Mouse (Mus musculus) thymus, postnatal 14 days (tissue): ENCODE measurements around the gene Exo5.

Source experiments
- DNase-seq: peaks from one replicate; pipeline ENCODE4 v3.0.0; 2021

The Exo5 gene

DNA sequence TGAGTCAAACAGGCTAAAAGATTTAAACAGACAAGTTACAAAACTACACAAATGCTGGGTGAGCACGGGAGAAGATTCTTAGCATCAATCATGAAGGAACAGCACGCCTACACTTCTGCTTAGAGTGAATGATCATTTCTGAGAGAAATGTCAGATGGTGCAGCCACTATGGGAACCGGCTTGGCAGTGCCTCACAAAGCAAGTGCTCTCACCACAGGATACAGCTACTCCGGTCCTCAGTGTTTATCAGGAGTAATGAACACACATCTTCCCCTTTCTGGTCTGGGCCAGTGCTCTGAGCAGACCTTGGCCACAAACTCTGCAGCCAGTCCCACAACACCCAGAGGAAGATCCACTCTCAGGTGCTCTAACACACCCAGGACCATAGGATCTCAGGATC, 20.3 kb downstream of the Exo5 start:
- no peak for DNase-seq

DNA sequence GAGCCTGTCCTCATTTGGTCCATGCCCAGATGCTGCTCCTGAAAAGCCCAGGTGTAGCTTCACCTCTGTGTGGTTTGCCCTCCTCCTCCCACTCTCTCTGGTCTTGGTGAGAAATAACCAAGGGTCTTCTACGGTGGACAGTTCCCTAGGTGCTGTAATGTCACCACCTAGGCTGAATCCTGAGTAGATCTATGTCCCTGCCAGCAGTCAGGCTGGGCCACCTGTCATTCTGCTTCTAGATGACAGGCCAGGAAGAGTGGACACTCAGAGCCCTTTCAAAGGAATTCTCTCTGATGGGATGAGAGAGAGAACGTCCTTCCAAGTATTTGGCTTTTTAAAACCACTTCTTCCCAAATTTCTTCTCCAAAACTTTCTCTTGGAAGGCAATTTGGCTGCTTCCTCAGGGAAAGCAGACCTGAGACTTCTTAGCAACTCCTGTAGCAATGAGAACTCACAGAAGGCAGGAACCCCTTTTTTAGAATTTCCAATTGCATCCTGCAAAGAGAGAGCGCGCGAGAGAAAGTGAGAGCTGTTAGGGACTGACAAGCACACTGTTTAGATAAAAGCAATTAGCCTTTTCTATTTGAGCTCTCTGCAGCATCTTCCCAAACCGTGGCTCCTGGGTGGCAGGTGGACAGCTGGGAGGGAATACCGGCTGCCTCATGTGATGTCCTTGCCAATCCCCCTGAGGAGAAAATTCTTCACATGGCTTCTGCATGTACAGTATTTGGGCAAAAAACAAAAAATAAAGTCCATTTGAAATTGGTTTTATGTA, 28.8 kb downstream of the Exo5 start:
- DNase-seq = no peak

DNA sequence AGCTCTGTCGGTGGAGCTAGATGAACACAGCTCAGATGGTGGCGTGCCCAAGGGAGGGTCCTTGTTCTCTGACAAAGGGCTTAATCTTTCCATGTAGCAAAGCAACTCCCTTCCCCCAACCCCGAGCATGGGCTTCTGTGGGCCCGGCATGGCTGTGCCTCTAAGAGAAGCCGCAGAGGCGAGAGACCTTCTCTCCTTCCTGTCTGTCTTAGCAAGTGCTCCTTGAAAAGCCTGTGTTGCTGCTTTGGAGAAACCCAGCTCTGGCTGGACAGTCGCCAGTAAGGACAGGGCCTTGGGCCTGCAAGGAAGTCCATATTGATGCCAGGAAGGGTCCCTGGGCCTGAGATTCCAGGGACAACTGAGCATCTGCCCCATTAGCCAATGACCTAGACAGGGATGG, 29.6 kb downstream of the Exo5 start:
- DNase-seq = no peak

DNA sequence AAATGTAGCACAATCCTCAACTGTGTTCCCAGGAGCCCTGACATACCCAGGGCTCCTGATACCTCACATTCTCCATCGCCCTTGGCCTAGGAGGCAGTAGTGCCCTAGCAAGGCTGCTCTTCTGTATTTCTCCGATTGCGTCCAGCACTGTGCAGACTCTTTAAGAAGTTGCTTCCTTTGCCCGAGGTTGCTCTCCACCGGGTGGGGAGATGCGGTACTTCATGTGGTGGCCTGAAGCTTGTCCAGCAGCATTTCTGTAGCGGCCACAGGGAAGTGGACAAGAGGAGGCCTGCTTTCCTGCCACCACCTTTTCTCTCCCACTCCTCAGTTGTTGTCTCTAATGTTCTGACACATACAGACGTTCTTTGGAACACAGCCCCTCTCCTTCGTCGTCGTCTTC, 30.2 kb downstream of the Exo5 start:
- DNase-seq = no peak

DNA sequence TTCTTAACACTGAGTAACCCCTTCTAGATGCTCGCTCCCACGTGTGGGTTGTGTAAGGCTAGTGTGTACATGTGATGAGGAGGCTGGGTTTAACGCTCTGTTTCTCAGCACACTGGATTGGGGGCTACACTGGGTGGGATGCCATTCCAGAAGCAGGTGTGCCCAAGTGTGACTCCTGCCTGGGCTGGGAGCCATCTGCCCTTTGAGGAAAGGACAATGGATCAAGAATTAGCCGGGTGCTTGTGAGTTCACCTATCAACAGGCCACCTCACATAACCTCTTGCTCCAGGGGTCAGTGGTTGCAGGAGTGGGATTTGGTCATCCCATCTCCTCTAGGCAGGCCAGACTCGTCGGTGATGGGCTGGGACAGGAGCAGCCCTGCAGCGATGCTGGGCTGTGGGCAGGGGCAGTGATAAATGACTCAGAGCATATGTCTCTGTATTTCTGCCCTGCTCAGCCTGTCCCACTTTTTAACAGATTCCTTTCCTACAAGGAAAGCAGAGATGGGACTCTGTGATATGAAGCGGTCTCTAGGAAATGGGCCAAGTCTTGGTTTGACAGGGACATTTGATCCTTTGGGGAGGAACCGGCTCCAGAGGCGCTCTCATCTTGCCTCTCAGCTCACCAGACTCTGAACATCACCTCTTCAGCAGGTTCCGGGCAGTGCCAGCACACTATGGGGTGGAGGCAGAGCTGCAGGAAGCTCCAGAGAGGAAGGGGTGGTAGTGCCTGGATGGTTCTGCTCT, 31.0 kb downstream of the Exo5 start:
- DNase-seq = no peak

DNA sequence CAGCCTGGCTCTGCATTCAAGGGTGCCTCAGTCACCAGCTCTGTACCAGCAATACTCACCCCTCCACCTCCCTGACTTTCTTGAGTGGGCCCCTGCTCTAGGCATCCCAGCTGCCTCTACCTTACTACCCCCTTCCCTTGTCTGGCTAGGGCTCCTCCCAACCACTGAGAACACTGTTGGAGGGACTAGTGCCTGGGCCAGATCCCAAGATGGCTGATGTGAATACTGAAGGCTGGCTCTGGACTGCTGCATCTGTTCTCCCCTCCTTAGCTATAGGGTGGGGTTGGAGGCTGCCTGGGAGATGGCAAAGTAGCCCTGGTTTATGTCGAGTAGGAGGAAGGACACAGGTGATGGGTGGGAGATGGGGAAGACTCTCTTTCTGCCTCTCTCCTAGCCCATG, 32.3 kb downstream of the Exo5 start:
- no peak for DNase-seq

DNA sequence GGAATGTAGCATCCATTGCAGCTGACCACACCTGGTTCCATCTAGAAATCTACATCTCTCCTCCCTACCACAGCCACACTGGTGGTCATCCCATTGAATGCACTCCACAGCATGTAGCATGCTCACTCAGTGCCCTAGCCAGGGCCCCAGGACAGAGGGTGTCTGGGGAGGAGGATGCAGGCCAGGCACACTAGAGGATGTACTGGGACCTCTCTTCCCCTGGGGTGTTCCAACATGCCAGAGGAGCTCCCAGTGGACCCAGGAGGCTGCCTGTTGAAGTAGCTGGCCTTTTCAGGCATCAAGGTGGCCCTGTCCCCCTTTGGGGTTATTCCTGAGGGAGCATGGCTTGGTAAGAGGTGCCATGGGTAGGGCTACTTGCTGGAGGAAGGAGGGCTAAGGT, 32.9 kb downstream of the Exo5 start:
- no peak for DNase-seq

DNA sequence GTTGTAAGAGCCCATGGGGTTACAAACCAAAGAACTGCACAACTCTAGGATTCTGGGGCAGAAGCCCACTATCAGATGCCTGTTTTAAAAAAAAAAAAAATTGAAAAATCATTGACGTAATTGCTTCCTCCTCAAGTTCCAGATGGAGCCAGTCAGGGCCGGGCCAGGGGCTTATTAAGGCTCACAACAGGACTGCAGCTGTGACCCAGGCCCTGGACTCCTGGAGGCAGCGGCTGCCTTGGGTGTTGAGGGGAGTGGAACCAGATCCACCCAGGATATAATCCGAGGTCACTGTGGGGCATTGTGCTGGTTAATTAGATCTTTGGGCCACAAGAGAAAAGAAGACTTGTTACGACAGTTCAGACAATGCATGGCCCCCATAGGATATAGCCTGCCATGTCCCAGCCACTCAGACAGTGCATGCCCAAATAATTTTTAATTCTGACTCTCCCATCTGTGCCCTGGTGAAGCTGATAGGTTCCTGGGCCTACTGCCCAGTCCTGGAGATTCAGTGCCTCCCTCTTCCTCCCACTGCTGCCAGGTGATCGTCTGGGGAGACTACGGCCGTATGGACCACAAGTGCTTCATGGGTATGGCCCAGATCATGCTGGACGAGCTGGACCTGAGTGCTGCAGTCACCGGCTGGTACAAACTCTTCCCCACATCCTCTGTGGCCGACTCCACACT, 33.9 kb downstream of the Exo5 start:
- DNase-seq = no peak

DNA sequence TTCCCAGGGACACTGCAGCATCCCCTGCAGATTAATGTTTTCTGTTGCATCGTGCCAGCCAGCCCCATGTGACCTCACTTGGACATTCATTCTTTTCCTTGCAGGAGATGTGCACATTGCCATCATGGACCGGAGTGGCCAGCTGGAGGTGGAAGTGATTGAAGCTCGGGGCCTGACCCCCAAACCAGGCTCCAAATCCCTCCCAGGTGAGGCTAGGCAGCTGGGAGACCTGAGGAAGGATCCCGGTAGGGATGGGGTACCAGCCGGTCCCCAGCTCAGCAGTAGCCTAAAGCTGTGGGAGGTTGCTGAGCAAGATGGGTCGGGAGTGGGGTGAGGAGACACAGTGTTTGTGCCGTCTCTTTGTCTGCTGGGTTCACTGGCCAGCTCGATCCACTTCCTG, 35.9 kb downstream of the Exo5 start:
- DNase-seq = no peak

DNA sequence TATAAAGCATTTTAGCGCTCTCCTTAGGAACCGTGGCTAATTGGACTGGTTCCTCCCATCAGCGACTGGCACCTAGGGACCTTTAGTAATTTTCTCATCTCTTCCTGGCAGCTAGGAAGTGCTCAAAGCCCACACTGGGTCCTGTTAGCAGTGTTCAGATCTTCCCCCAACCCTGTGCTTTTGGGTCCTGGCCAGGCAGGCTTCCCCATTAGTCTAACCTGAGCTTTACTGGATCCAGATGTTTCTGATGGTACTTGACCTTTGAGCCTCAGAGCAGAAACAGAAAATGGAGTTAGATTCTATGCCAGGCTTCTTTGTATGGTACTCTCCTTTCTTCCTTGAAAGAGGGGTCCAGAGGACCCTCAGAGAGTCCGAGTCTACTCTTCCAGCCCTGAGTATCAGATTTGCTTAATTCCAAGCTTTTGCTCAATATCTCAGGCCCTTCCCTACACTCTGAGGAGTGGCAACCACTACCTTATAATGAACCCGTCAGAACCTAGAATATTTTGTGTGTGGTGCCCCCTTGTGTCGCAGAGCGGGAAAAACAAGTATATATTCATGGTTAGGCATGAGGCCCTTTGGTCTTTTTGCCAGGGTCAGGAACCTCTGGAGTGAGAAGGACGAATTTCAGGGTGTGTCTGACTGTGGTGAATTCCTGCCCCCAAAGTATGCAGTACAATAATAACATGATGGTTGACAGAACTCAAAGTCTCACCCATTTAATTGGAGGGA, 37.3 kb downstream of the Exo5 start:
- DNase-seq = peak; percentile 54

DNA sequence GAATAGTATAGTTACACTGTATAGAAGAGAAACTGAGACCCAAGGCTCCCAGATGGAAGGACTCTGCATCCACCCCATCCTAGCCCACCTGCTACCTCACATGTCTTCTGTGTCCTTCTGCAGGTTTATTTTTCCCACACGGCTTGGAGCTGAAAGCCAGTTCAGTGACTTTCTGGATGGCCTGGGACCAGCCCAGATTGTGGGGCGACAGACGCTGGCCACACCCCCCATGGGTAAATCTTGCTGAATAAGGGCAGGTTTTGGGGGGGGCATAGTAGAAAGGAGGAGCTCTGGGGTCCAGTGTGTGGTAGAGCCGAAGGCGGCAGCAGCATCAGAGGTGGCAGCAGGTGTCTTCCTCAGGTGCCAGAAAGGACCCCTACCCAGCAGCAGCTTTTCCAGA, 38.0 kb downstream of the Exo5 start:
- DNase-seq = no peak

DNA sequence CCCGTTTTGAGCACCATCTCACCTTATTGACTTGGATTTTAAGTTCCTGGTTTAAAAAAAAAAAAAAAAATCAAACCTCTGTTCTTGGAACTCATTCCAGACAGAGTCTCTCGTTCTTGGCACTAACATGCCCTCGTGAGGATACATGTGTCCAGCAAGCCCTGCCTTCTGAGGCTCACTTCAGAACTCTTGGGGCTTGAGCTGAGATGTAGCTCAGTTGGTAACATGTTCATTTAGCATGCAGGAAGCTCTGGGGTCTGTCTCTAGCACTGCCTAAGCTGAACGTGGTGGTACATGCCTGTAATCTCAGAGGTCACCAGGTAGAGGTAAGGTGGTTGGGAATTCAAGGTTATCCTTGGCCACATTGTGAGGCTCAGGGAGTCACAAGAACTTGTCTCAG, 38.7 kb downstream of the Exo5 start:
- DNase-seq = no peak

DNA sequence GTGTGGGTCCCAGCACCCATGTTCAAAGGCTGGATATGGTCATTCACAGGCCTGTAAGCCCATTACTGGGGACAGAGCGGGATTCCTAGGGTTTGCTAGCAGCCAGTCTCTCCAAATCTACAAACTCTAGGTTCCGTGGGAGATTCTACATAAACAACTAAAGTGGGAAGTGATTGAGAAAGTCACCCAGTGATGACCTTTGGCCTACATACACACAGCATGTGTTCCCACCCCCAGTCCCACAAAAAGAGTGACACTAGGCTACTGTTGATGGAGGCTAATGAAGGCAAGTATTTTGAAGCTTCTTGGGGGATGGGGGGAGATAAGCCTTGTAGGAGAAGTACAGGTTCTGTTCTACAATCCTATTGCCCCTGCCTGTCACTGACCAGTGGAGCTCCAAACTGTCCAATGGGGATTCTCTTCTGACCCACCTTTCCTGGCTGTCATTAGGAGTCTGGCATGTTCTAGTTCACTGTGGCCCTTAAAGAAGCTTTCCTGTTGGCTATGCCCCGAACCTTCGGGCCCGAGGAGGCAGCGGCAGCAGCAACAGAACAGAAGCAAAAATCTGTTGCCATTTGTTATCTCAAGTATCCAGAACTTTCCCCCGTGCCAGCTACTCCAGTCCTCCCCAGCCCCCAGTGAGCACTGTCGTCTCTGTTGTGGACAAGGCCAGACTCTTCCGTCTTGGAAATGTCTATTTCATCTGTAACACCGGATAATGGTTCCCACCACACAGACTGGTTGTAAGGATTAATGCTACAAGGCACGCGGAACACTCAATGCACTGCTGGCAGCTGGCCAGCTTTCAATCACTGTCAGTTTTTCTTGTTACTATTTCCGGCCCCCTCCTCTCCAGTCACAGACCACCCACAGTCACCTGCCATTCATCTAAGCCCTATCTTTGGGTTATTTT, 39.4 kb downstream of the Exo5 start:
- no peak for DNase-seq

DNA sequence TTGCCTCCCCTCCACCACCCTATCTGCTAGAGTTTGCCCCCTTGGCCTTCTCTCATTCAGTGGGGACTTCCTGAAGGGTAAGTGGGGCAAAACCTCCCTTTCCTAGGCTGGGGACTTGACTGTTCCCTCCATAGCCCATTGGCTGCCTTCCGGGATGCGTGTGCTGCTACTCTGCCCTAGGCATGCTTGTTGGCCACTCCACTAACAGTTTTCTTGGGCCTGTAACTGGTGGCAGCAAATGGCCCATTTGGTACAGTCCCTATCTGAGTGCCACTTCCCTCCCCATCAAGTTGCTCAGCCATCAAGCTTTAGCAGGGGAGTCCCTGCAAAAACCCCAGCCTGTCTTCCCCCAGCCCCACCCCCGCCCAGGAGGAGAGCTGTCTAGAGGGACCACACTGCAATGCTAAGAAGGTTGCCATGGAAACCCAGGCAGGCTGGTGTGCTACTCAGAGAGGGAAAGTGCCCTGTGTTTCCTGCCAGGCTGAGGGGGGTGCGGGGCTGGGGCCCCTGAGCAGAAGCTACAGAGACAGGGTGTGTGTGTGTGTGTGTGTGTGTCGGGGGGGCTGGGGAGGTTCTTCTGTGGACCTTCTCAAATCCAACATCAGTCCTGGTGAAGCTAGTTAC, 42.7 kb downstream of the Exo5 start:
- DNase-seq = peak; percentile 68

DNA sequence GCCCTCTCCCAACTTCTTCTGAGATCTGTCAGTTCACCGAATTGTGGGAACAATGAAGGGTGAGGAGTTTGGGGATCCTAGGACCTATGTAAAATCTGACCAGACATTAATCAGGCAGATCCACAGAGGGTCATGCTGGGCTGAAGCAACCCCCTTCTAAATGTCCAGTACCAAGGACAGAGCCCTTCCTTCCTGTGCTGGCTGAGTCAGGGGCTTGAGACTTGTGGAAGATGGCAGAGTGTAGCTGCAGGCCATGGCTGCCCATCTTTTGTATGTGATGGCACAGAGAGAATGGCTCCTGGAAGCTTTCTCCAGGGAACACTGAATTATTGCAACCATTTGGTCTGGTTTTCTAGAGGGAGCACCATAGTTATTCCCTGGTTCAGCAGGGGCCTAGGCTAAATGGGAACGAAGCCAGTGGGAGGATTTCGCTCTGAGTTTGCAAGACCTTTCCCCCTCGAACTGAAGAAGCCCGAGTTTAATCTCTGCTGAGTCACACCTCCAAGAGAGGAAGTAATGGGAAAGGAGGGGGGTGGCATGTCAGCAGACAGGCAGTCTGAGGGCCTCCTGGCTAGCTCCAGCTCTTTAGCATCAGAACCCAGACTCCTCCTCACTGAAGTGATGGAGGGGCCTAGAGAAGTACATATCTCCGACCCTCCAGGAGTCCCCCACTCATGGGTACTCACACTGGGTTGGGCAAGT, 43.9 kb downstream of the Exo5 start:
- DNase-seq = no peak

DNA sequence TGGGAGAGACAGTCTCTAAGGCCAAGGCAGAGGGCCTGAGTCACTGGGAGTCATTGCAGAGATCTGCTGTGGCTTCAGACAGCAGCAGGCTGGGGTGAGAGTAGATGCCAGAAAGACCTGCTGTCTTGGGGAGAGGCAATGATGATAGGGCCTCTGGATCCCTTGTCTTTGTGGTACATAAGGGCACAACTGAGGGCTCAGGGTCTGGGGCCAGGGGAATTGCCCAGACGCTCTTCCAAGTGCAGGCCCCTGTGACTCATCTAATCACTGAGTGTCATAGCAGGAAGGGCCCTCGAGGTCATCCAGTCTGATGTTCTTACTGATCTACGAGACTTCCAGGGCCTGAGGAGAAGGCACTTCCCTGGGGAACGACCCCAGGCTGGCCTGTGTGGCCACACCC, 45.4 kb downstream of the Exo5 start:
- no peak for DNase-seq

DNA sequence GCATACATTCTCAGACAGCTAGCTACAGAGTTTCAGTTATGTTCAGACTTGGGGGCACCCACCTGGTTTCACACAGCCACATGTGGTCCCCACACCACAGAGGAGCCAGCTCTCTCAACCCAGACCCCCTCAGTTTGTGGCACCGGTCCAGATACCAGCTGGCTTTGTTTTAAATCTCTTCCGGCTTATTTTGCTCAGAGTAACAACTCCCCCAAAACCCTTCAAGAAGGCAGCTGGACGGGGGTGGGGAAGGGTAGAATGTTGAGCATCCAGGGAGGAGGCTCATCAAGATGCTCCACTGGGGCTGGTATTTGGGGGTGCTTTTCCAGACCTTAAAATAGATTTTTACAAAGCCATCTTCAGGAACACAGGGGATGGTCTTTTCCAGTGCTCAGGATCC, 46.1 kb downstream of the Exo5 start:
- DNase-seq = no peak

DNA sequence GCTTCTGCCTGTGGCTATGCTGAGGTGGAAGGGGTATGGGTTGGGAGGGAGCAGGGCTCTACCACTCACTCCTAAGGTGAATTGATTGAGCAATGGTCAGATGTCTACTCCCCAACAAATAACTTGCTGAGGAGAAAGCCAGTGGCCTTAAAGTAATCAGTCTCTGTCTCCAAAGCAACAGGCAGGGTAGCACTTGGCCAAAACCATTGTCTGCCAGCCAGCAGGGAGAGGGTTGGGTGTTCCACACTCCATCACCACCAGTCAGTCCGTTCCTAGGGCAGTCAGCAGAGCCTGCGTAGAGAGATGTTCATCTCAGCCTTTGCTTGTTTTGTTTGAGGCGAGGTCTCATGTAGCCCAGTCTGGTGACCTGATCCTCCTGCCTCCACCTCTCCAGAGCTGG, 48.9 kb downstream of the Exo5 start:
- DNase-seq = no peak
